Mouse (Mus musculus): ENCODE measurements around the gene Olfr711. TPM values are rescaled to one million over a fixed set of nuclear protein-coding genes. Genes with fewer than 3 reads are reported as not detected.
"Not testable (repeated sequence)": the region's sequence is repeated elsewhere in the genome, so short reads cannot be mapped to it uniquely, and the experiment has no call there.

Gene Olfr711
- not detected in 2 replicates for polyA plus RNA-seq (2015; fragmentation: Nextera tagmentation; extraction: Ambion mirVana)

DNA sequence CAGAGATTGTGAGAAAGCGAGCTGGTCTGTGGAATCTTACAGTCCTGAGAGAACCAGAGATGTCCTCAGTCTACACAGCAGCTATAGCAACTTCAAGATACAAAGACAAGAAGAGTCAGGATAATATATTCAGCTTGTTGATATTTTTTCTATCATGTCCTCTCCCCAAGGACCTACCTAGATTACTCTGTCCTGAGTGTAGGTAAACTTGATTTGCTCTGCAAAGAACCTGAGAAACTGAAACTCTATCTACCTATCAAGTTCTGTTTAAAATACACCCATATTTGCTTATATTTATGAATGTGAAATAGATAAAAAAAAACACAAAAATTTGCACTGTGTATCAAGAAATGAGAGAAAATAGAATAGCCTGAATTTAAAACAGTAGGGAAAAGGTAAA is at the start of gene Olfr711:
Gene Olfr711 (minus strand): TSS at position 101 of the 400 bp plus-strand sequence.
- ATAC-seq (ENCODE audit: low read depth) (no peak), DNase-seq (no peak)
- no peaks in the 10 kb centered on the region for H3K4me1 ChIP-seq (replicated peaks)
- WGBS (ENCODE audit: insufficient replicate concordance), result 29% methylated on average over 1 of the region's 1 CpGs
- no peaks in the 10 kb centered on the region for H3K27me3 ChIP-seq
- H3K9me3 ChIP-seq (replicated peaks), result no peaks in the 10 kb centered on the region
- no peaks in the 10 kb centered on the region for H3K36me3 ChIP-seq
- H3K9ac ChIP-seq, result no peak within 1 kb of the TSS
- H3K4me3 ChIP-seq (replicated peaks), result no peak within 1 kb of the TSS
- no peak within 1 kb of the TSS for H3K27ac ChIP-seq
- H3K4me2 ChIP-seq, result no peak within 1 kb of the TSS

DNA sequence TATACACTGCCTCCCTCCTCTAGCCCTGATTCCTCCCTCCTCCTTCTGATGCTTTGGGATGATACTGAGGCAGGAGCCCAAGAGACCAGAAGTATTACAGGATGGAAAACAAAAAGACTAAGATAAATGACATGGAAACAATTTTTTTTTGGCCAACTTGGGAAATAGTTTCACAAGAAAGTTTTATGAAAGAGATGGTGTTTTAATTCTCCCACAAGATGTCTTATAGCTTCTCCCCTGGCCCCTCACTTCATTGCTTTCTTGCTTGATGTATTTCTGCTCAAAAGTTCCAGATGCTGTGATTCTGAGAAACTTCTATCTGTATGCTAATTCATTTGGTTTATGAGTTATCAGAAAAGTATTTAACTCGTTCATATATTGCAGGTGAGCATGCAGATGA is 30.7 kb upstream of the Olfr711 start, which contains the start of gene Olfr2:
Gene Olfr2 (minus strand): TSS at position 101 of the 400 bp plus-strand sequence.
- H3K27me3 ChIP-seq, result no peaks in the 10 kb centered on the region
- H3K36me3 ChIP-seq, result no peaks in the 10 kb centered on the region
- WGBS (ENCODE audit: insufficient replicate concordance), result 33% methylated on average over 1 of the region's 1 CpGs
- no peaks in the 10 kb centered on the region for H3K4me1 ChIP-seq (replicated peaks)
- H3K9me3 ChIP-seq (replicated peaks), result no peaks in the 10 kb centered on the region
- no peak within 1 kb of the TSS for H3K27ac ChIP-seq
- no peak within 1 kb of the TSS for H3K4me2 ChIP-seq
- no peak within 1 kb of the TSS for H3K4me3 ChIP-seq (replicated peaks)
- DNase-seq (no peak), ATAC-seq (ENCODE audit: low read depth) (no peak)
- no peak within 1 kb of the TSS for H3K9ac ChIP-seq

DNA sequence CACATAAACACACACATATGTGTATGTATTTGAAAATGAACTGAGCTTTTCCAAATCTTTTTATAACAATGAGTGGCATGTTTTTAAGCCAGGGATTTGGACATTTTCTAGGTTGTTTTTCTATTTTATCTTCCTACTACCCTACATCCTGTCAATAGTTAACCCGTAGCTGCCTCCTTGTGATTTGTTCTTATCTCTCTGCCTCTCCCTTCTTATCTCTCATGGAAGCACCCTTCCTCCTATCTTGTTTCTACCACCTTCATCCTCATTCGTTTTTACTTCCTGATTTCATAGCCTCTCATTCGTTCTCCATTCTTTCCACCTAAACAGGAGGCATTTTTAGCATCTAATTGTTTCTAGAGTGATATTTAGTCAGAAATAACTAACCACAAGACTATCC is 28.9 kb upstream of the Olfr711 start:
- H3K36me3 ChIP-seq, result no peaks in the 10 kb centered on the region
- no peak for ATAC-seq (ENCODE audit: low read depth)
- H3K27me3 ChIP-seq, result no peaks in the 10 kb centered on the region
- no peak overlapping the region for H3K4me2 ChIP-seq
- H3K9me3 ChIP-seq (replicated peaks), result no peaks in the 10 kb centered on the region
- no peak overlapping the region for H3K9ac ChIP-seq
- H3K4me1 ChIP-seq (replicated peaks), result no peaks in the 10 kb centered on the region
- WGBS (ENCODE audit: insufficient replicate concordance), result 11% methylated on average over 3 of the region's 3 CpGs
- no peak overlapping the region for H3K4me3 ChIP-seq (replicated peaks)
- H3K27ac ChIP-seq, result no peak overlapping the region
- no peak for DNase-seq

GRCm38 (mm10) chr7:107000798-107001197 is 25.5 kb upstream of the Olfr711 start:
- WGBS (ENCODE audit: insufficient replicate concordance), result 73% methylated on average over 7 of the region's 7 CpGs
- H3K4me3 ChIP-seq (replicated peaks), result no peak overlapping the region
- ATAC-seq (ENCODE audit: low read depth) (no peak), DNase-seq (no peak)
- H3K36me3 ChIP-seq, result no peaks in the 10 kb centered on the region
- H3K27me3 ChIP-seq, result no peaks in the 10 kb centered on the region
- no peak overlapping the region for H3K4me2 ChIP-seq
- no peak overlapping the region for H3K27ac ChIP-seq
- no peak overlapping the region for H3K9ac ChIP-seq
- H3K9me3 ChIP-seq (replicated peaks), result no peaks in the 10 kb centered on the region
- H3K4me1 ChIP-seq (replicated peaks), result no peaks in the 10 kb centered on the region

DNA sequence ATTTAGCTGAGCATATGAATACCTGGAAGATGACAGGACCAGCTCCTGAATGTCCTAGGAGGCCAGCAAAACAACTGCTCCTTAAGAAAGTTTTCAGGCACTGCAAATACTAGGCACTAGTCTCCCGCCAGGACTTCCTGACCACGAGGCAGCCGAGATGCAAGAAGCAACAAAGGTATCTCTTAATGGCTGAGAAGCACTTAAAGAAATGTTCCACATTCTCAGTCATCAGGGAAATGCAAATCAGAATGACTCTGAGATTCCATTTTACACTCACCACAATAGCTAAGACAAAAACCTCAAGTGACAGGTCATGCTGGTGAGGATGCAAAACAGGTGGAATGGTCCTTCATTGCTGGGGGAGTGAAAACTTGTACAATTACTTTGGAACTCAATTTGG is 10.0 kb upstream of the Olfr711 start:
- no peak for ATAC-seq (ENCODE audit: low read depth)

GRCm38 (mm10) chr7:106967503-106967902 is 7.8 kb downstream of the Olfr711 start:
- H3K27ac ChIP-seq; H3K4me1 ChIP-seq (replicated peaks); H3K27me3 ChIP-seq; H3K4me3 ChIP-seq (replicated peaks); H3K9ac ChIP-seq; H3K4me2 ChIP-seq; DNase-seq; H3K9me3 ChIP-seq (replicated peaks); H3K36me3 ChIP-seq; ATAC-seq (ENCODE audit: low read depth): not testable (repeated sequence)

More for the DNA sequence above, 10.0 kb upstream of the Olfr711 start:
- 80% methylated on average over 3 of the region's 3 CpGs for WGBS (ENCODE audit: insufficient replicate concordance)
- no peaks in the 10 kb centered on the region for H3K27me3 ChIP-seq
- H3K36me3 ChIP-seq, result no peaks in the 10 kb centered on the region
- H3K4me3 ChIP-seq (replicated peaks), result no peak overlapping the region
- H3K9ac ChIP-seq, result no peak overlapping the region
- H3K4me2 ChIP-seq, result no peak overlapping the region
- DNase-seq, result no peak
- H3K4me1 ChIP-seq (replicated peaks), result no peaks in the 10 kb centered on the region
- H3K9me3 ChIP-seq (replicated peaks), result no peaks in the 10 kb centered on the region
- H3K27ac ChIP-seq, result no peak overlapping the region

DNA sequence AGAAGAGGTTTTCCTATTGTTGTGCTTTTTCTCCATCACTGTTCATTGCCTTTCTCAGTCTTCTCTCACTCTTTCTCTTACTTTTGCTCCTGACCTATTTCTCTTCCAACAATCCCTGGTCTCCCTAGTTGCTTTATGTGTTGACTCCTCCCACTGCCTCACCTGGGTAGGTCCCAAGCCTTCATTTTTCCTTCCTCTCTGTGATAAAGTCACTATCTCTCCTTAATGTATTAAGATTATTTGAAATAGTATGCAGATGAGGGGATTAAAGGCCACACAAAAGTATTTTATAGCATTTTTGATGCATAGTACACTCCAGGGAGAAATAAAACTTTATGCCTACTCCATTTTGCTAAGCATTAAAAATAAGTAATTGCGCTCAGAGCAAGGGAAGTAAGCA is 11.4 kb downstream of the Olfr711 start, which contains the start of gene Olfr6:
Gene Olfr6 (minus strand): TSS at position 101 of the 400 bp plus-strand sequence.
- no peak for DNase-seq
- Histone ChIP-seq H3K9ac (no peak within 1 kb of the TSS), H3K27ac (no peak within 1 kb of the TSS), H3K27me3 (no peaks in the 10 kb centered on the region), H3K4me1 (replicated peaks) (no peaks in the 10 kb centered on the region), H3K4me3 (replicated peaks) (no peak within 1 kb of the TSS), H3K9me3 (replicated peaks) (no peaks in the 10 kb centered on the region), H3K36me3 (no peaks in the 10 kb centered on the region), H3K4me2 (no peak within 1 kb of the TSS)
- no peak for ATAC-seq (ENCODE audit: low read depth)
- 61% methylated on average over 1 of the region's 1 CpGs for WGBS (ENCODE audit: insufficient replicate concordance)

- Histone ChIP-seq H3K4me1 (replicated peaks) (no peaks in the 10 kb centered on the region), H3K9me3 (replicated peaks) (no peaks in the 10 kb centered on the region), H3K36me3 (no peaks in the 10 kb centered on the region), H3K4me3 (replicated peaks) (no peak within 1 kb of the TSS), H3K9ac (no peak within 1 kb of the TSS), H3K4me2 (no peak within 1 kb of the TSS), H3K27ac (no peak within 1 kb of the TSS), H3K27me3 (no peaks in the 10 kb centered on the region)
- no peak for DNase-seq
- no peak for ATAC-seq (ENCODE audit: low read depth)
- WGBS (ENCODE audit: insufficient replicate concordance), result 55% methylated on average over 3 of the region's 3 CpGs
These were observed 27.0 kb downstream of the Olfr711 start, which contains the start of gene Olfr710 for GRCm38 (mm10) chr7:106948212-106948611. Olfr710 (minus strand) TSS chr7:106948312.

DNA sequence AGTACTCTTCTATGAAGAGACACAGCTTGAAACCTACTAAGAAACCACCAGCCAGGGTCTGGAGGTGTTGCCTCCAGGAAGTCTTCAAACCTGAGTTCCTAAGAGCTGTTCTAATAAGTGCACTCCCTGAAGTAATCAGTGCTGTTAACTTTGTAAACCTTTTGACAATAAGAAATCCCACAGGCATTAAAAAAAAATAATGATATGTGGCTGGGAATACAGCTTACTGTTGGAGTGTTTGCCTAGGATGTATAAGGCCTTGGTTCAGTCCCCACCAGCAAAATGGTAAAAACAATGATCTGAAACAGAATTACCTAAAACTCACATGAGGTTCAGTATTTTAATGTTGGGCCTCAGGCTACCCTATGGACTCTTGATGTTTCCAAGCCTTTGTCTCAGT is 43.1 kb downstream of the Olfr711 start, which contains the start of gene Olfr709-ps1:
Gene Olfr709-ps1 (minus strand): TSS at position 101 of the 400 bp plus-strand sequence.
- no peak within 1 kb of the TSS for H3K4me2 ChIP-seq
- no peaks in the 10 kb centered on the region for H3K27me3 ChIP-seq
- H3K36me3 ChIP-seq, result no peaks in the 10 kb centered on the region
- H3K9ac ChIP-seq, result no peak within 1 kb of the TSS
- no peaks in the 10 kb centered on the region for H3K4me1 ChIP-seq (replicated peaks)
- no peak for DNase-seq
- ATAC-seq (ENCODE audit: low read depth), result no peak
- H3K27ac ChIP-seq, result no peak within 1 kb of the TSS
- no peaks in the 10 kb centered on the region for H3K9me3 ChIP-seq (replicated peaks)
- H3K4me3 ChIP-seq (replicated peaks), result no peak within 1 kb of the TSS

DNA sequence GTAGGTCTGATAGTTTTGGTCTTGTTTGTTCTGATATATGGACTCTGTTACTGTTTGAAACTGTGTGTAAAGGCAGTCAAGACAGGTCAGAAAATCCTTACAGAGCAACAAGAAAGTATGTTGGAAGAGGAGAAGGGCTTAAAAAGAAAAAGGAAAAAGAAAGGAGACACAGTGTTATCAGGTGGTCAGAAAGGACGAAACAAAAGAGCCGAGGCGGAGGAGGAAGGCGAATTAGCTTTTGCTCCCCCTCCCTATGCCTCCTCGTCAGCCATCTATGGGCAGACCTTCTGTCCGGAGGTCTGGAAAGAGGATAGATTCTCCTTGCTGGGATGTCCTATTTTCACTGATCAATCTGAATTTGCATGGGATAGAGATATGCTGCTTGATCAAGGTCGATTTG is 54.3 kb downstream of the Olfr711 start:
- H3K36me3 ChIP-seq; H3K9me3 ChIP-seq (replicated peaks); H3K4me1 ChIP-seq (replicated peaks); H3K27me3 ChIP-seq; H3K4me3 ChIP-seq (replicated peaks); DNase-seq; H3K9ac ChIP-seq; H3K4me2 ChIP-seq; ATAC-seq (ENCODE audit: low read depth); H3K27ac ChIP-seq: not testable (repeated sequence)
- WGBS (ENCODE audit: insufficient replicate concordance), result 74% methylated on average over 7 of the region's 7 CpGs
